Mouse (Mus musculus): ENCODE data around the gene Cd320. TPM values are rescaled to one million over a fixed set of nuclear protein-coding genes. Genes with fewer than 3 reads are reported as not detected.
"Not testable (repeated sequence)": the region's sequence is repeated elsewhere in the genome, so short reads cannot be mapped to it uniquely, and the experiment has no call there.

Cd320 gene
- polyA plus RNA-seq, 1 experiment, result 33.0 TPM

- H3K27ac ChIP-seq (ENCODE audit: insufficient read depth, low read length), result no peak overlapping the region
- no peak overlapping the region for H3K4me3 ChIP-seq (ENCODE audit: insufficient read depth, low read length)
- peak; percentile 72 for TF ChIP-seq CTCF (IDR thresholded peaks at IDR 0.05; ENCODE audit: extremely low read depth, insufficient read depth, low read length)
- no peak for TF ChIP-seq POLR2A (IDR thresholded peaks at IDR 0.05; ENCODE audit: extremely low read depth, insufficient read depth, low read length)
- peaks cover 3% of the 10 kb centered on the region; the same call in 1 of the 2 replicates for H3K4me1 ChIP-seq (ENCODE audit: control insufficient read depth, insufficient read depth, low read length)
These were observed 22.6 kb downstream of the Cd320 start for GRCm38 (mm10) chr17:33865330-33866030.

DNA sequence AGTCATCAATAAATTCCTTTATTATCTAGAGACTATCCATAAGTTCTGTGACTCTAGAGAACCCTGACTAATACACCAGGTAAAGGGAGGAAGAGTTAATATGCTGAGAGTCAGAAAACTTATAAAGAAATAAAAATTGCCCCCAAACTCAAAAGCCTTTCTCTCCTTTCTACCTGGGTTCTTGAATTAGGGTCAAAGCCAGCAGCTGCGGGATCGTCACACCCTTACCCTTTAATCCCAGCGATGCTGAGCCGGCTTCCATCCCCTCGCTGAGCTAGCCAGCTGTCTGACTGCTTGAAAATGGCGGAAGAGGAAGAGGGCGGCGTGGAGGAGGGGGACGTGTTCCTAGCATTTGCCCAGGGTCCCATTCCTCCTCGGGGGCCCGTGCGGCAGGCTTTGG is 30.6 kb downstream of the Cd320 start, which contains the start of gene Gm7029:
Gene Gm7029 (plus strand): TSS at position 301 of the 400 bp plus-strand sequence.
- not testable (repeated sequence) for H3K27ac ChIP-seq (ENCODE audit: insufficient read depth, low read length); H3K4me1 ChIP-seq (ENCODE audit: control insufficient read depth, insufficient read depth, low read length); H3K4me3 ChIP-seq (ENCODE audit: insufficient read depth, low read length)

- Histone ChIP-seq H3K4me3 (ENCODE audit: insufficient read depth, low read length) (no peak overlapping the region), H3K4me1 (ENCODE audit: control insufficient read depth, insufficient read depth, low read length) (no peaks in the 10 kb centered on the region), H3K27ac (ENCODE audit: insufficient read depth, low read length) (no peak overlapping the region)
- no peak for TF ChIP-seq POLR2A (IDR thresholded peaks at IDR 0.05; ENCODE audit: extremely low read depth, insufficient read depth, low read length)
- no peak for TF ChIP-seq CTCF (IDR thresholded peaks at IDR 0.05; ENCODE audit: extremely low read depth, insufficient read depth, low read length)
These were observed 31.5 kb downstream of the Cd320 start for GRCm38 (mm10) chr17:33874411-33874810.

DNA sequence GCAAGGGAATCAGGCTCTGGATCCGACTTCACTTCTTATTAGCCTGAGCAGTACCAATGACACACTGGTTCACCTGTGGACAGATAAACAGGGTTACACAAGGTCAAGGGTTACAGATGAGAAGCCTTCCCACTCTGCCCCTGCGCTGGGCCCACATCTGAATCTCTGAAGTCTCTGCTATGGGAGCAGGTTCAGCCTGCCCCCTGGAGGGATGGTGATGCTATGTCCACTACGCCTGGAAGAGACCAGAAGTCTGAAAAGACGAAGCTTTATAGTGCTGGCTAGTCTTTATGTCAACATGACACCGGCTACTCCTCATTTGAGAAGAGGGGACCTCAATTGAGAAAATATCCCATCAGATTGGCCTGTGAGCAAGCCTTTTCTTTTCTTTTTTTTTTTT is 32.9 kb downstream of the Cd320 start:
- not testable (repeated sequence) for H3K27ac ChIP-seq (ENCODE audit: insufficient read depth, low read length); H3K4me1 ChIP-seq (ENCODE audit: control insufficient read depth, insufficient read depth, low read length); H3K4me3 ChIP-seq (ENCODE audit: insufficient read depth, low read length)
- 0 out of 2 replicates have a peak, but pooled peaks have one; percentile 14 for TF ChIP-seq CTCF (IDR thresholded peaks at IDR 0.05; ENCODE audit: extremely low read depth, insufficient read depth, low read length)

DNA sequence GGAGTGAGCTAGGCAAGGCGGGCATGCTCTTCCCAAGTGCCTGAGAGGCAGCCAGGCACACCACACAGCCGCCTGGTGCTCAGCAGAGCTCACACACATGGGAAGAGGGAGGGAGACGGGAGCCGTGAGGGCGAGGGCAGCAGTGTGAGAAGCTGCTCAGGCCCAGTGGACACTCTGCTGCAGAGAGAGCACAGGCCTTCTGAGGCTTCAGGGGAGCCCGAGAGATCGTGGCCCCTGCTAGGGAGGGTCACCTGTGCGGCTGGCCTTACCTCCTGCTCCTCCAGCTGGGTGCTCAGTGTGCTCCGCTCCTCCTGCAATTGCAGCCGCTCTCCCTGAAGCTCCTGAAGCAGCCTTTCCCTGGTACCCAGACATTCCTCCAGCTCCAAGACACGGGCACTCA is 41.4 kb downstream of the Cd320 start:
- not testable (repeated sequence) for H3K4me3 ChIP-seq (ENCODE audit: insufficient read depth, low read length); H3K27ac ChIP-seq (ENCODE audit: insufficient read depth, low read length); H3K4me1 ChIP-seq (ENCODE audit: control insufficient read depth, insufficient read depth, low read length)

GRCm38 (mm10) chr17:33887802-33888201 is 44.9 kb downstream of the Cd320 start:
- H3K4me1 ChIP-seq (ENCODE audit: control insufficient read depth, insufficient read depth, low read length); H3K27ac ChIP-seq (ENCODE audit: insufficient read depth, low read length); H3K4me3 ChIP-seq (ENCODE audit: insufficient read depth, low read length): not testable (repeated sequence)

DNA sequence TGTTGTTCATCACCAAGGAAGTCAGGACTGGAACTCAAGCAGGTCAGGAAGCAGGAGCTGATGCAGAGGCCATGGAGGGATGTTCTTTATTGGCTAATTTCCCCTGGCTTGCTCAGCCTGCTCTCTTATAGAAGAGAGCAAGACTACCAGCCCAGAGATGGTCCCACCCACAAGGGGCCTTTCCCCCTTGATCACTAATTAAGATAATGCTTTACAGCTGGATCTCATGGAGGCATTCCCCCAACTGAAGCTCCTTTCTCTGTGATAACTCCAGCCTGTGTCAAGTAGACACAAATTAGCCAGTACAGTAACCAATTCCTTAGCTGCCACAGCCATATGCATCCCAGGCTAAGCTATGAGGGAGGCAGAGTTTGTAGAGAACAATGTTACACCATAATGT is 45.3 kb downstream of the Cd320 start:
- H3K4me3 ChIP-seq (ENCODE audit: insufficient read depth, low read length); H3K4me1 ChIP-seq (ENCODE audit: control insufficient read depth, insufficient read depth, low read length); H3K27ac ChIP-seq (ENCODE audit: insufficient read depth, low read length): not testable (repeated sequence)

DNA sequence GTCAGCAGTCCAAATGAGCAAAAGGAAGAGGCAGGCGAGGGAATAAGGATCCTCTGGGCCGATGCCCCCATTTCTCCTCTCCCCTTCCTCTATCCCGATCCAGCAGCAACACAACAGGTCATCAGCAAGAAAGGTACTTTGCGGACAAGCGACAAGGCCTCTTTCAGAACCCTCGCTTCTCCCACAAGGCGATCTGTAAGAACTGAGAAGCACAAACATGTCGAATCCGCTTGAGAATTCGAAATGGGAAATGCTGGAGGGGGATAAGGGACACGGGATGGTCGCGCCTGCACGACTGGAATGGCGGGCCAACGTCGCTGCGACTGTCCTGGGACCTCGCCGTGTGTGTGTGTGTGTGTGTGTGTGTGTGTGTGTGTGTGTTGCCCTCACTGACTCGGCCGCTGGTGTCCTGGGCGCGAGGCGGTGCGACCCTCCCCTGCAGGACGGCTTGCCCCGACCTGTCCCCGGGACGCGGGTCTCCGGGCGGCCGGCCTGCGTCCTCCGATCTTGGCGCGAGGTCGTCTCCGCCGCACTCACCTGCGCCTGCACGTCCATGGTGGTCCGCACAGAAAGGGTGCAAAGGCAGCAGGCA is 47.1 kb downstream of the Cd320 start:
- H3K4me1 ChIP-seq (ENCODE audit: control insufficient read depth, insufficient read depth, low read length); H3K27ac ChIP-seq (ENCODE audit: insufficient read depth, low read length): not testable (repeated sequence)
- peak overlapping the region; percentile 41 for H3K4me3 ChIP-seq (ENCODE audit: insufficient read depth, low read length)

DNA sequence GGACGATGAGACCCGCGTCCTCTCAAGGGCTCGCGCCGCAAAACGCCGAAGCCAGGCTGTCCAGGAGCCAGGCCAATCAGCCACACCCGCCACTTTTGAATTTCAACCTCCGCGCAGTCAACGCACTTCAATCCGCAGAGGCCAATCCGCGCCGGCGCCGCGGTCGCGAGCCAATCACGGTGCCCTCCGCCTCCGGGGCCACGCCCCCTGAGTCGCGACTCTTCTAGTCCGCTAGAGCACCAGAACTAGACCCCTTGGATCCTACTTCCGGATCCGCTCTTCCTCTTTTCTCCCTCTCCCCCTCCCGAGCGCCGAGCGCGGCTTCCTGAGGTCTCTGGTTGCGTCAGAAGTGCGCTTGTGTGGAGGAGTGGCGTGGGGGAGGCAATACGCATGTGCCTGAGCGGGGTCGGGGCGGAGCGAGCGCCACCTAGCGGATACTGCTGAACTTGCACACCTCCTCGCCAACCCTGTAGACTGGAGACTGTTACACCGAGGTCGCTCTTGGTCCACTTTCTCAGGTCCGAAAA is 47.7 kb downstream of the Cd320 start, which contains the start of gene Kifc1:
Gene Kifc1 (minus strand): TSS at position 129 of the 527 bp plus-strand sequence.
- TF ChIP-seq POLR2A (IDR thresholded peaks at IDR 0.05; ENCODE audit: extremely low read depth, insufficient read depth, low read length) (no peak), CTCF (IDR thresholded peaks at IDR 0.05; ENCODE audit: extremely low read depth, insufficient read depth, low read length) (peak; percentile 94)
- Histone ChIP-seq H3K27ac (ENCODE audit: insufficient read depth, low read length) (no peak within 1 kb of the TSS), H3K4me3 (ENCODE audit: insufficient read depth, low read length) (peak within 1 kb of the TSS; percentile 41), H3K4me1 (ENCODE audit: control insufficient read depth, insufficient read depth, low read length) (no peaks in the 10 kb centered on the region)

DNA sequence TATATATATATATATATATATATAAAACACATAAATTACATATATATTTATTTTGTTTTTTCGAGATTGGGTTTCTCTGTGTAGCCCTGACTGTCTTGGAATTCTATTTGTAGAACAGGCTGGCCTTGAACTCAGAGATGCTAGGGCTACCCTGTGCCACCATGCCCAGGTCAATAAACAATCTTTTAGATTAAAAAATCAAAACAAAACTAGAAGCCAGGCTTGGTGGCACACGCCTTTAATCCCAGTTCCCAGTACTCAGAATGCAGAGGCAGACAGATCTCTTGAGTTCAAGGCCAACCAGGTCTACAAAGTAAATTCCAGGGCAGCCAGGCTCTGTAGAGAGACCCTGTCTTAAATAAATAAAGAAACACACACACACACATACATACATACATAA is 48.5 kb downstream of the Cd320 start:
- Histone ChIP-seq H3K27ac (ENCODE audit: insufficient read depth, low read length) (no peak overlapping the region), H3K4me3 (ENCODE audit: insufficient read depth, low read length) (no peak overlapping the region), H3K4me1 (ENCODE audit: control insufficient read depth, insufficient read depth, low read length) (no peaks in the 10 kb centered on the region)
- TF ChIP-seq POLR2A (IDR thresholded peaks at IDR 0.05; ENCODE audit: extremely low read depth, insufficient read depth, low read length) (no peak), CTCF (IDR thresholded peaks at IDR 0.05; ENCODE audit: extremely low read depth, insufficient read depth, low read length) (no peak)

DNA sequence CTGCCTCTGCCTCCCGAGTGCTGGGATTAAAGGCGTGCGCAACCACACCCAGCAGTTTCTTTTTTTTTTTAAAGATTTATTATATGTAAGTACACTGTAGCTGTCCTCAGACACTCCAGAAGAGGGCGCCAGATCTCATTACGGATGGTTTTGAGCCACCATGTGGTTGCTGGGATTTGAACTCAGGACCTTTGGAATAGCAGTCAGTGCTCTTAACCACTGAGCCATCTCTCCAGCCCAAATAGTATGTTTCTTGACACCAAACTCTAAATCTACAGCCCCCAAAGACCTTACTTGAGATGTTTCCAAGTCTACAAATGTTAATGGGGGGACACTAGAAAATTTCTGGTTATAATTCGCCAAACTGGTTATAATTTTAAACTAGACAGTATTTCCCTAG is 49.0 kb downstream of the Cd320 start:
- H3K4me1 ChIP-seq (ENCODE audit: control insufficient read depth, insufficient read depth, low read length); H3K4me3 ChIP-seq (ENCODE audit: insufficient read depth, low read length); H3K27ac ChIP-seq (ENCODE audit: insufficient read depth, low read length): not testable (repeated sequence)

Data from cortical plate, adult 2 months (tissue).